Mouse (Mus musculus) ES-E14 (cell line): ENCODE measurements around the gene Malsu1. TPM values are rescaled to one million over a fixed set of nuclear protein-coding genes. Genes with fewer than 3 reads are reported as not detected.
A peak's percentile ranks its signal among the peaks of the same experiment; 100 is the strongest.

Experiments used
- DNase-seq: peaks from one replicate; pipeline ENCODE4 v3.0.0-alpha.2; 2013; ENCODE audit warnings: low read depth, low spot score
- H3K27ac ChIP-seq: 2 replicates; pipeline ENCODE4 v1.5.1; 2012; ENCODE audit warnings: low read depth, mild to moderate bottlenecking, low read length, moderate library complexity, mixed read lengths; ENCODE audit not compliant: poor library complexity, insufficient read depth, severe bottlenecking
- H3K36me3 ChIP-seq: 2 replicates; pipeline ENCODE4 v1.6.1; 2012; ENCODE audit warnings: mild to moderate bottlenecking, low read length, moderate library complexity, mixed read lengths; ENCODE audit not compliant: control insufficient read depth, poor library complexity, insufficient read depth, severe bottlenecking
- H3K4me1 ChIP-seq, 2 experiments: fragments of 150-350 bp in 1 of 2; sonication (generic) in 1 of 2; 2 replicates each; pipeline ENCODE4 v1.6.1; 2012; ENCODE audit warnings: low read length in 2 of 2, mild to moderate bottlenecking in 1 of 2, mixed read lengths in 1 of 2; ENCODE audit not compliant: control insufficient read depth in 2 of 2, insufficient read depth in 2 of 2, poor library complexity in 1 of 2
- H3K4me3 ChIP-seq, 2 experiments: fragments of 150-350 bp in 1 of 2; sonication (generic) in 1 of 2; 2 replicates each; pipeline ENCODE4 v1.5.1; 2012; ENCODE audit warnings: low read length in 2 of 2, low read depth in 1 of 2, mild to moderate bottlenecking in 1 of 2, mixed read lengths in 1 of 2; ENCODE audit not compliant: insufficient read depth in 1 of 2, poor library complexity in 1 of 2, severe bottlenecking in 1 of 2
- H3K9ac ChIP-seq: 2 replicates; pipeline ENCODE4 v1.6.1; 2012; ENCODE audit warnings: low read depth, mild to moderate bottlenecking, low read length, mixed read lengths; ENCODE audit not compliant: poor library complexity, insufficient read depth, severe bottlenecking
- H3K9me3 ChIP-seq: fragments of 150-350 bp; sonication (generic); 2 replicates; pipeline ENCODE4 v1.6.1; 2012; ENCODE audit warnings: low read depth, mild to moderate bottlenecking, low read length; ENCODE audit not compliant: control insufficient read depth, insufficient read depth
- CHD2 ChIP-seq: IDR thresholded peaks from 2 replicates; pipeline ENCODE4 v1.6.1; 2014; ENCODE audit warnings: mild to moderate bottlenecking, low read depth, low read length, inconsistent platforms
- HCFC1 ChIP-seq: IDR thresholded peaks from 2 replicates; pipeline ENCODE4 v1.6.1; 2012; ENCODE audit warnings: low read length, inconsistent platforms, borderline replicate concordance; ENCODE audit not compliant: insufficient read depth
- MAFK ChIP-seq: IDR thresholded peaks from 2 replicates; pipeline ENCODE4 v1.6.1; 2014; ENCODE audit warnings: mild to moderate bottlenecking, low read depth, low read length, inconsistent platforms; ENCODE audit not compliant: insufficient read depth
- ZC3H11A ChIP-seq: IDR thresholded peaks from 2 replicates; pipeline ENCODE4 v1.6.1; 2012; ENCODE audit warnings: low read depth, mild to moderate bottlenecking, inconsistent platforms, low read length, borderline replicate concordance
- ZNF384 ChIP-seq: IDR thresholded peaks from 2 replicates; pipeline ENCODE4 v1.6.1; 2012; ENCODE audit warnings: low read depth, low read length, inconsistent platforms
- in situ Hi-C, 2 experiments: fragments of 600-800 bp; cut with MboI; formaldehyde crosslinking; loops; one replicate each; pipeline ENCODE4 v1.15.1; 2025; ENCODE audit warnings: low sequenced_read_pairs in 2 of 2, inconsistent platforms in 1 of 2; ENCODE audit not compliant: unreplicated experiment in 2 of 2
- total RNA-seq: library from RNA; depleted of rRNA; stranded (reverse); fragments of 300-350 nt; gene quantifications from 2 replicates; pipeline ENCODE4 v1.2.3, GENCODE M21; 2012

The Malsu1 gene
- total RNA-seq, 1 experiment = 28.8 TPM

GRCm38 (mm10) chr6:49028708-49029107, 44.9 kb upstream of the Malsu1 start:
- Histone ChIP-seq H3K9me3 (no peaks in the 10 kb centered on the region), H3K4me1 (0 out of 4 replicates have a peak, but pooled peaks cover 0 to 2% of the 10 kb centered on the region in 2 experiments), H3K4me3 (no peak overlapping the region), H3K27ac (no peak overlapping the region), H3K9ac (no peak overlapping the region), H3K36me3 (no peaks in the 10 kb centered on the region)
- DNase-seq = no peak
- in situ Hi-C loops = loop anchor here in 1 of 2 experiments (25.0 kb wide), 1 partner anchor 334 kb away; the partner anchor contains the start of gene Fam221a
- no peak for TF ChIP-seq ZC3H11A
- no peak for TF ChIP-seq HCFC1
- no peak for TF ChIP-seq MAFK
- no peak for TF ChIP-seq CHD2
- no peak for TF ChIP-seq ZNF384

DNA sequence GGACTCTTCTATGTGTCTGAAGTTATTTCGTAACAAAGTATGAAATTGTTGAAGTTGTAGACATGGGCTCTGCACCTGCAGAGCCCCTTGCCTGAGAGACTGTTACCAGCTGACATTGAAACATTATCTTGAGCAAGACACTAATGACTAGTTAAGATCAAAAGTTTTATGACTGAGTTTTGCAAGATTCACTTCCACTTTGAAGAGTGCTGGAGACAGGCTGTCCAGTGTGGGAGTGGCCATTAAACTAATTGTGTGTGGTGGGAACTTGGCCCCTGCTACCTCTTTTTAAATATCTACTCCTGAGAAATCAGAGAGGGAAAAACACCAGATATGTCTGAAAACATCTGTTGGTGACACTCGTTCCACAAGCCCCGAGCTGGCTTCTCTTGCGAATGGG, 42.4 kb upstream of the Malsu1 start:
- Histone ChIP-seq H3K9me3 (no peaks in the 10 kb centered on the region), H3K4me1 (no peaks in the 10 kb centered on the region), H3K9ac (no peak overlapping the region), H3K4me3 (no peak overlapping the region), H3K27ac (no peak overlapping the region), H3K36me3 (no peaks in the 10 kb centered on the region)
- no peak for DNase-seq
- in situ Hi-C loops = loop anchor here in 1 of 2 experiments (25.0 kb wide), 1 partner anchor 331 kb away; the partner anchor contains the start of gene Fam221a
- TF ChIP-seq ZNF384 (no peak), ZC3H11A (no peak), HCFC1 (no peak), CHD2 (no peak), MAFK (no peak)

DNA sequence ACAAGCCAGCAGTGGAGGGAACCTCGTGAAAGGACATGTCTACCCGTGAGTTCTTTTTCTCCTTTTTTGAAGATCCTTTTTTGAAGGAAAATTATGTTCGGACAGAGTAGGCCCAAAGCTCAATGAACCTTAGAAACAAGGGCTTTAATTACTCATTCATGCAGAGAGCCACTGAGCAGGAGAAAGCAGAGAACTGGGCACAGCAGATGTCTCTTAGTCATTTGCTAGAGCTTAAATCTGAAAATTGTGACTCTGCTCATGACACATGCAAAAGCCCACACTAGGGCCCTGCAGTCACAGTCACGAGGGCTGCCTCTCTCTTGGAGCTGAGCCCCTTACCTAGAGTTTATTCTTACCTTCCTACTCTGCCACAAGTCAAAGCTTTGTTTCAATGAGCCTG, 40.8 kb upstream of the Malsu1 start:
- in situ Hi-C loops = loop anchor here in 1 of 2 experiments (25.0 kb wide), 1 partner anchor 330 kb away; the partner anchor contains the start of gene Fam221a
- H3K9me3 ChIP-seq = no peaks in the 10 kb centered on the region
- no peak overlapping the region for H3K27ac ChIP-seq

GRCm38 (mm10) chr6:49036275-49037267, 37.0 kb upstream of the Malsu1 start, which contains the start of gene Gpnmb:
TSS of gene Gpnmb (plus strand) at chr6:49036546.
- Histone ChIP-seq H3K27ac (no peak within 1 kb of the TSS), H3K36me3 (no peaks in the 10 kb centered on the region), H3K4me1 (peaks cover 0 to 2% of the 10 kb centered on the region in 2 experiments; a peak in 2 of 4 replicates), H3K9me3 (no peaks in the 10 kb centered on the region), H3K9ac (peak within 1 kb of the TSS; percentile 6; the same call in 1 of the 2 replicates), H3K4me3 (peak within 1 kb of the TSS; percentile 35 to 46)
- no peak for DNase-seq
- in situ Hi-C loops = loop anchor here in 1 of 2 experiments (25.0 kb wide), 1 partner anchor 326 kb away; the partner anchor contains the start of gene Fam221a
- TF ChIP-seq MAFK = no peak
- no peak for TF ChIP-seq ZC3H11A
- TF ChIP-seq ZNF384 = no peak
- no peak for TF ChIP-seq HCFC1
- no peak for TF ChIP-seq CHD2

More for the DNA sequence above, 40.8 kb upstream of the Malsu1 start:
- Histone ChIP-seq H3K4me1 (no peaks in the 10 kb centered on the region; a peak in 1 of 4 replicates), H3K36me3 (no peaks in the 10 kb centered on the region), H3K4me3 (no peak overlapping the region), H3K9ac (no peak overlapping the region)
- no peak for DNase-seq
- TF ChIP-seq ZC3H11A = no peak
- TF ChIP-seq MAFK = no peak
- TF ChIP-seq CHD2 = no peak
- TF ChIP-seq ZNF384 = no peak
- TF ChIP-seq HCFC1 = no peak
